Mouse (Mus musculus) layer of hippocampus, postnatal 14 days (tissue): ENCODE results near the gene Aars2. TPM values are rescaled to one million over a fixed set of nuclear protein-coding genes. Genes with fewer than 3 reads are reported as not detected.

Experiments
- DNase-seq, 2 experiments: peaks; one replicate each; pipeline ENCODE4 v3.0.0; 2021 to 2022; ENCODE audit warnings: low spot score in 2 of 2, mixed read lengths in 1 of 2
- total RNA-seq, 2 experiments: library from RNA; stranded (reverse); gene quantifications; 2 replicates each; pipeline ENCODE4 v1.2.3; 2021

Gene Aars2
- total RNA-seq, 2 experiments from 2014 or later = 20.4 to 24.2 TPM

GRCm38 (mm10) chr17:45556514-45557245 is 50.0 kb downstream of the Aars2 start:
- no peak for DNase-seq

GRCm38 (mm10) chr17:45557246-45557824 is 50.7 kb downstream of the Aars2 start:
- no peak for DNase-seq

GRCm38 (mm10) chr17:45557998-45558862 is 51.6 kb downstream of the Aars2 start:
- no peak for DNase-seq

GRCm38 (mm10) chr17:45559732-45560525 is 53.3 kb downstream of the Aars2 start:
- no peak for DNase-seq

GRCm38 (mm10) chr17:45563216-45563615 is 56.6 kb downstream of the Aars2 start:
- DNase-seq = no peak

GRCm38 (mm10) chr17:45563655-45564530 is 57.3 kb downstream of the Aars2 start, which contains the start of gene Slc35b2:
Gene Slc35b2, plus strand, starts transcription at chr17:45563874.
- DNase-seq = peak; percentile 88 to 94

- no peak for DNase-seq
Observed at GRCm38 (mm10) chr17:45564531-45565084, 58.0 kb downstream of the Aars2 start.

GRCm38 (mm10) chr17:45565103-45565502 is 58.5 kb downstream of the Aars2 start:
- DNase-seq = no peak

- no peak for DNase-seq
Observed at GRCm38 (mm10) chr17:45566031-45566359, 59.4 kb downstream of the Aars2 start.

GRCm38 (mm10) chr17:45566360-45567161 is 59.9 kb downstream of the Aars2 start:
- peak in 1 of 2 experiments; percentile 61 for DNase-seq

- no peak for DNase-seq
Observed at GRCm38 (mm10) chr17:45567162-45567601, 60.5 kb downstream of the Aars2 start.

- DNase-seq = no peak
Observed at GRCm38 (mm10) chr17:45568990-45569389, 62.3 kb downstream of the Aars2 start.

- no peak for DNase-seq
Observed at GRCm38 (mm10) chr17:45569999-45570398, 63.4 kb downstream of the Aars2 start.

Other genes with a start within 250 kb of the Aars2 start
- gene Cdc5l, start 73.1 kb upstream of the Aars2 start, total RNA-seq = 10 to 100 TPM; 47.0 to 50.2 TPM
- gene Spats1, start 31.4 kb upstream of the Aars2 start, total RNA-seq = 1 to 10 TPM; 5.0 to 5.4 TPM
- gene Tcte1, start 16.6 kb downstream of the Aars2 start, total RNA-seq = 1 to 10 TPM in 1 of 2 experiments, under 1 TPM in 1; 0.88 to 1.1 TPM
- 100 to 1,000 TPM; 106 to 107 TPM for gene Tmem151b, start 42.8 kb downstream of the Aars2 start, total RNA-seq
- 1 to 10 TPM; 3.4 to 3.6 TPM for gene Nfkbie, start 48.9 kb downstream of the Aars2 start, total RNA-seq
- 10 to 100 TPM; 47.3 to 52.8 TPM for gene Slc35b2, start 57.0 kb downstream of the Aars2 start, total RNA-seq
- 1,000 to 10,000 TPM; 1,658 to 1,733 TPM for gene Hsp90ab1, start 66.4 kb downstream of the Aars2 start, total RNA-seq
- gene Slc29a1, start 92.8 kb downstream of the Aars2 start, total RNA-seq = 10 to 100 TPM; 17.5 to 22.9 TPM
- not detected for gene Mymx, start 95.3 kb downstream of the Aars2 start, total RNA-seq
- gene Capn11, start 152.5 kb downstream of the Aars2 start, total RNA-seq = under 1 TPM; 0.14 to 0.25 TPM
- 10 to 100 TPM; 36.4 to 43.5 TPM for gene Mrpl14, start 179.5 kb downstream of the Aars2 start, total RNA-seq
- 100 to 1,000 TPM; 219 to 224 TPM for gene Tmem63b, start 180.1 kb downstream of the Aars2 start, total RNA-seq
- not detected for gene 1600014C23Rik, start 227.0 kb downstream of the Aars2 start, total RNA-seq